Mouse (Mus musculus): Measurements from ENCODE around the gene Gtf3c6. TPM values are rescaled to one million over a fixed set of nuclear protein-coding genes. Genes with fewer than 3 reads are reported as not detected.
A peak's percentile ranks its signal among the peaks of the same experiment; 100 is the strongest.

Gene Gtf3c6
- polyA plus RNA-seq, 1 experiment from 2014 or later, result 92.1 TPM

- H3K27me3 ChIP-seq, result no peaks in the 10 kb centered on the region
- ChIA-PET CTCF (no interaction called here), POLR2A (no interaction called here)
- in situ Hi-C loops (cut with MboI; ENCODE audit: low pct_unique_long_range_greater_than_20kb), result no loop called here
- DNase-seq (ENCODE audit: low read depth, low spot score) (no peak), ATAC-seq (no peak)
- no peak for TF ChIP-seq CTCF (IDR thresholded peaks at IDR 0.05)
Measured at GRCm38 (mm10) chr10:40232442-40232841, 25.5 kb downstream of the Gtf3c6 start.

GRCm38 (mm10) chr10:40229725-40230124 lies 28.2 kb downstream of the Gtf3c6 start:
- CTCF ChIA-PET, result interaction anchor here (1.6 to 2.1 kb wide), 2 partner anchors 17 to 271 kb away, joined by 5 read pairs; no protein-coding TSS in a partner anchor
- POLR2A ChIA-PET, result no interaction called here
- no peak for TF ChIP-seq CTCF (IDR thresholded peaks at IDR 0.05)
- no peak for ATAC-seq
- H3K27me3 ChIP-seq, result no peaks in the 10 kb centered on the region
- no peak for DNase-seq (ENCODE audit: low read depth, low spot score)
- in situ Hi-C loops (cut with MboI; ENCODE audit: low pct_unique_long_range_greater_than_20kb), result no loop called here

- H3K27me3 ChIP-seq, result no peaks in the 10 kb centered on the region
- in situ Hi-C loops (cut with MboI; ENCODE audit: low pct_unique_long_range_greater_than_20kb), result no loop called here
- ATAC-seq (no peak), DNase-seq (ENCODE audit: low read depth, low spot score) (no peak)
- POLR2A ChIA-PET, result no interaction called here
- no peak for TF ChIP-seq CTCF (IDR thresholded peaks at IDR 0.05)
- CTCF ChIA-PET, result interaction anchor here (1.6 kb wide), 1 partner anchor 15 kb away, joined by 8 read pairs; no protein-coding TSS in a partner anchor
Measured at GRCm38 (mm10) chr10:40227660-40228303, 30.1 kb downstream of the Gtf3c6 start.

GRCm38 (mm10) chr10:40218874-40219273 lies 39.0 kb downstream of the Gtf3c6 start:
- no peak for DNase-seq (ENCODE audit: low read depth, low spot score)
- POLR2A ChIA-PET, result no interaction called here
- CTCF ChIA-PET, result no interaction called here
- no peaks in the 10 kb centered on the region for H3K27me3 ChIP-seq
- in situ Hi-C loops (cut with MboI; ENCODE audit: low pct_unique_long_range_greater_than_20kb), result no loop called here
- ATAC-seq, result no peak
- no peak for TF ChIP-seq CTCF (IDR thresholded peaks at IDR 0.05)

- POLR2A ChIA-PET, result interaction anchor here (0.8 to 1.4 kb wide), 2 partner anchors 12 to 33 kb away, joined by 3 to 5 read pairs; no protein-coding TSS in a partner anchor
- in situ Hi-C loops (cut with MboI; ENCODE audit: low pct_unique_long_range_greater_than_20kb), result loop anchor here (5.0 kb wide), 2 partner anchors 155 to 255 kb away; no protein-coding TSS in a partner anchor
- peak; percentile 99 for TF ChIP-seq CTCF (IDR thresholded peaks at IDR 0.05)
- ATAC-seq, result peak; percentile 71
- H3K27me3 ChIP-seq, result no peaks in the 10 kb centered on the region
- DNase-seq (ENCODE audit: low read depth, low spot score), result peak; percentile 50
- CTCF ChIA-PET, result interaction anchor here (0.7 to 5.3 kb wide), 36 partner anchors 8 to 314 kb away, joined by 3 to 138 read pairs (median 4); partner anchors contain the start of genes Mfsd4b1, Mfsd4b3 and Mfsd4b4
Measured at GRCm38 (mm10) chr10:40212443-40213169, 45.3 kb downstream of the Gtf3c6 start.

Other genes starting within 250 kb of the Gtf3c6 start
- gene Mfsd4b1, start 232.8 kb downstream of the Gtf3c6 start, polyA plus RNA-seq (2021), result 2.2 TPM
- 9.1 TPM for gene Slc16a10, start 115.8 kb downstream of the Gtf3c6 start, polyA plus RNA-seq (2021)
- gene Rpf2, start 11.1 kb downstream of the Gtf3c6 start, polyA plus RNA-seq (2021), result 40.5 TPM
- 56.5 TPM for gene Amd1, start 44.1 kb upstream of the Gtf3c6 start, polyA plus RNA-seq (2021)
- 18.6 TPM for gene Cdk19, start 81.5 kb upstream of the Gtf3c6 start, polyA plus RNA-seq (2021)

All from Patski (cell line).